Mouse (Mus musculus) colon, adult 2 months (tissue): Measurements from ENCODE around the gene Trpv6. TPM values are rescaled to one million over a fixed set of nuclear protein-coding genes. Genes with fewer than 3 reads are reported as not detected.

Experiments used
- polyA plus RNA-seq: library from polyadenylated mRNA; depleted of rRNA; stranded (reverse); fragments of >200 nt; gene quantifications from 2 replicates; pipeline ENCODE4 v1.2.3, GENCODE M21; 2012; rRNA removed

Trpv6 gene
- polyA plus RNA-seq: 5.9 and 9.0 TPM in 2 replicates

DNA sequence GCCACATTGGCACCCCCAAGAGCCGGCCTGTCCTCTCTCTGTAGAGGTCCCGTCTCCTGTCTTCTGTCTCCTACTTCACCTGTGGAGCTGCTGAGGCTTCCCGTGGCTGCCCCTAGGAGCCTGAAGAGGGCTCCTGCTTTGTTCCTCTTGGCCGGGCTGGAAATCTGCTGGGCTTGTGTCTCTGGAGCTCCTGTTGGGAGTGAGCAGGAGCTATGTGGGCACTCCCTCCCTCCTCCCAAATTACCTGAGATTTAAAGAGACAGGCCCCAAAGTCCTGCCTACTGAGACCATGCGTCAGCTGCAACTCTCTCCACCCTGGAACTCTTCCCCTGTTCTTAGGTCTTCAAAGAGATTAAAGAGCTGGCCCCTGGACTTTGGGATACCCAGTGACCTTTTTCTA is at the start of gene Trpv6:
Gene Trpv6, minus strand, starts transcription at position 228 of the 400 bp plus-strand sequence.

DNA sequence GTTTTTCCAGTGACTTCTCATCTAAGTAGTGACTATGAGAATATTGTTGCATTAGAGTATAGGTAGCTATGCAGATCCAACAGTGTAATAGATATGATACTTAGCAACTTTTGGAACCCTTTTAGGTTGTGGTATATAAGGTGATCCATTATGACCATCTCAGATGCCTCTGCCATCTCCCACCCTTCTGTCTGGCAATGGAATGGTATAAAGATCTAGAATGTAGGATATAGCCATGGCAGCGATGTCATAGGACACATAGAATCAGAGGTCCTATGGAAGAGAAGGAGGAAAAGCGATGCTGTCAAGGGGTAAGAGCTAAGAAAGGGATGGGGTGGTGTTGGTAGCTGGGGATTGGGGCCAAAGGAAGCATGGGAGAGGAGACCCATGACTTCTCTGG is 47.9 kb upstream of the Trpv6 start, which contains the start of gene Llcfc1:
Gene Llcfc1, plus strand, starts transcription at position 301 of the 400 bp plus-strand sequence.

DNA sequence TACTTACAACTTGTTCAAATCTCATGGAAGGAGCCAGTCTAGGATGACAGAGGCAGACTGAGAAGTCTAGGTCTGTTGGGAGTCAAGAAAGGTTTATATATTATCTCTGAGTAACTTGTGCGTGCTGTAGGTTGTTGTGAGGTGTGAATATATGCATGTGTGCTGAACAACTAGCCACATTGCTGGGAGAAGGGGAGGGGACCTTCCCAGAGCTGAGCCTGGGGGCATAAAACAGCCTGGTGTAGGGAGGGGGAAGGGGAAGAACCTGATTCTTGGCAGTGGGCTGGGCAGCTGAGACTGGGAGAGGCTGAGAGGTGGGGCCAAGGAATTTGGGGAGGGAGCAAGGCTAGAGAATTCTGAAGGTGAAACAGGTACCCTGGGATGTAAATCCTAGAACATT is 44.5 kb upstream of the Trpv6 start, which contains the start of gene Trpv5:
Gene Trpv5, minus strand, starts transcription at position 101 of the 400 bp plus-strand sequence.

DNA sequence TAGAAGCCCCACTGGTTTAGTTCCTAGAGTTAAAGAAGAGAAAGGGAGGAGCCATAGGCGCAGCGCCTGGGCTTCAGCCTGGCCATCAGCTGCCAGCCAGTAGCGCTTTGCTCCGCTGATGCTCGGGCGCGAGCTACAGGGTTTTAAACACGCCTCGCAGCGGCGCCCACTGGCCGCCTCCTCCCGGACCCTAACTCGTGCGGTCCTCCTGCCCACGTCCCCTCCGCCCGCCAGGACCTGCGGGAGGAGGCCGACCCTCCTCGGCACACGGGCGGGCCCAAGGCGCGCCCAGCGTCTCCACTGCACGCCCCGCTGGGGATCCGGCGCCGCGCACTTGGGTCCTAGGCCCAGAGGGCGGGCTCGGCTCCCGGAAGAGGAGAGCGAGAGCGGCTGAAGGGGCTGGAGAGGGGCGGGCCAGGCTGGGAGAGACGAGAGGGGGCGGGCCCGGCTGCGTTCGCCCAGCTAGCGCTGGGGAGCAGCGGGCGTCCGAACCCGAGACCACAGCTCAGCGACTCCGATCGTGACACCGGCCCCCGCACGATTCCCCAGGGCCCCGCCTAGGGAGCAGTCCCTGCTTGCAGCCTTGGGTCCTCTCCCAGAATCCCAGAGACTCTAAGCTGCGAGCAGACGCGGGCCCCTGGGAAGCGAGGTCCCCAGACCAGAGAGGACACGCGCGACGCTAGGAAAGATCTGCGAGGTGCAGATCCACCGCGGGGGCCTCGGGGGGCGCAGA is 31.0 kb downstream of the Trpv6 start, which contains the start of gene Ephb6:
Gene Ephb6, plus strand, starts transcription at position 422 of the 733 bp plus-strand sequence.

Other genes with a start within 250 kb of the Trpv6 start
- 11.8 TPM in 1 of 2 replicates, not detected in the other for gene Gm5771, start 244.0 kb downstream of the Trpv6 start, polyA plus RNA-seq
- 2.6 TPM in 1 of 2 replicates, not detected in the other for gene Gm10334, start 190.3 kb downstream of the Trpv6 start, polyA plus RNA-seq
- gene Prss1, start 177.5 kb downstream of the Trpv6 start, polyA plus RNA-seq: 5.1 TPM in 1 of 2 replicates, not detected in the other
- gene Prss2, start 114.6 kb downstream of the Trpv6 start, polyA plus RNA-seq: 3.8 and 4,472 TPM in 2 replicates
- gene Ephb6, start 30.9 kb downstream of the Trpv6 start, polyA plus RNA-seq: 6.7 and 8.6 TPM in 2 replicates
- not detected in 2 replicates for gene Trpv5, start 44.4 kb upstream of the Trpv6 start, polyA plus RNA-seq
- not detected in 2 replicates for gene Llcfc1, start 48.0 kb upstream of the Trpv6 start, polyA plus RNA-seq
- not detected in 2 replicates for gene Kel, start 67.9 kb upstream of the Trpv6 start, polyA plus RNA-seq
- gene Olfr459, start 138.8 kb upstream of the Trpv6 start, polyA plus RNA-seq: not detected in 2 replicates
- not detected in 2 replicates for gene Pip, start 211.1 kb upstream of the Trpv6 start, polyA plus RNA-seq
- not detected in 2 replicates for gene Sval2, start 216.6 kb upstream of the Trpv6 start, polyA plus RNA-seq